Mouse (Mus musculus): ENCODE results near the gene Ptges2. TPM values are rescaled to one million over a fixed set of nuclear protein-coding genes. Genes with fewer than 3 reads are reported as not detected.

Ptges2 gene
- polyA plus RNA-seq, 1 experiment from 2014 or later, result 7.9 TPM

DNA sequence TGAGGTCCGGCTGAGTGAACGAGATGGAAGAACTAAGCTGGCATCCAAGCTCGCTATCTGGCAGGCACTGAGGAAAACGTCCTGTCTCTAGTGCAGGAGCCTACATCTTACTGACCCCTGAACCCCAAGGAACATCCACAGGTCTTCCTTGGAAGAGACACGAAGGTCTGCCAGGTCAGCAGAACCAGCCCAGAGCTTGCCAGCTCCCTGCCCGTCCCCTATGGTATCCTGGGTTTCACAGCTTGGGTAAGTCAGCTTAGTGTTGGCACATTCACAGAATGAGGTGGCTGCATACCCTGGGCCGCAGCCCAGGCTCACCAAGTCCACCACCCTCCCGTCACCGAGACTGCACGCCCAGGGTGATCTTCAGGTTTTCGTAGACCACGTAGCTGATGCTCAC lies 20.1 kb downstream of the Ptges2 start:
- 97% methylated on average over 12 of the region's 12 CpGs for WGBS (ENCODE audit: missing documents)
- no peak overlapping the region for H3K27ac ChIP-seq
- H3K36me3 ChIP-seq (ENCODE audit: inconsistent target), result peaks cover 71% of the 10 kb centered on the region
- H3K4me3 ChIP-seq (ENCODE audit: inconsistent target), result no peak overlapping the region
- H3K79me2 ChIP-seq (ENCODE audit: inconsistent target), result peaks cover 7% of the 10 kb centered on the region; the same call in 1 of the 2 replicates

DNA sequence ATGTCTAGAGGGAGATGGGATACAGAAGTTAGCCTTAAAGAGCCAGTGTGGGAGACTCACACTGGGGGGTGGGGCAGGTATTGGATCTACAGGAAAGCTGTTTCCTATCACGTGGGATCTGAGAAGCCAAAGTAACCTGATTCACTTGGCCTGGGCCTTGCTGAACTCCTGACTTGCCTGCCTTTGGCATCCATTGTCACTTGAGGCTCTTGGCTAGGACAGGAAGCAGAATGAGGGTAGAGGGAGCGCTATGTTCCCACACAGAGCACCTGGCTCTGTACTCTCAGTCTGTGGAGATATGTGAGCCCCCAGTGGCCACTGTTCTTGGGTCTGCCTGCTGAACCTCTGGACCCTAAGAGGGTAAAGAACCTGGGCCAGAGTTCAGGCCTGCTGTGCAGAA lies 20.9 kb downstream of the Ptges2 start:
- peaks cover 14% of the 10 kb centered on the region for H3K79me2 ChIP-seq (ENCODE audit: inconsistent target)
- H3K27ac ChIP-seq, result no peak overlapping the region
- H3K4me3 ChIP-seq (ENCODE audit: inconsistent target), result no peak overlapping the region
- peaks cover 77% of the 10 kb centered on the region for H3K36me3 ChIP-seq (ENCODE audit: inconsistent target)
- WGBS (ENCODE audit: missing documents), result 100% methylated on average over 2 of the region's 2 CpGs

DNA sequence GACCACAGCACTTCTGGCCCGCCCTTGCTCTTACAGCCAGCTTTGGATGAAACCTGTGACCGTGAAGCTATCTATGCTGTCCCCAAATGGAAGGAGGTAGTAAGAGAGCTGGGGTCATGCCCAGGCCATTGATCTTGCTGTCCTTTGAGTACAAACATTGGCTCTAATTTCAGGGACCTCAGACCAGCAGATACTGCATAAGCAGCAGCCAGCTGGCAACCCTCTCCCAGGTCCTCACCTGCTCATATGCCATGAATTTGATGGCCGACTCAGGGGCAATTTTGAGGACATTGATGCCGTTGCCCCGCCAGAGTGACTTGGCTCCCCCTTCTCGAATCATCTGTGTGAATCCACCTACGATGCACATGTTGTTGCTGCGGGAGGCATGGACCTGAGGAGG lies 21.8 kb downstream of the Ptges2 start:
- no peak overlapping the region for H3K27ac ChIP-seq
- WGBS (ENCODE audit: missing documents), result 95% methylated on average over 8 of the region's 8 CpGs
- H3K36me3 ChIP-seq (ENCODE audit: inconsistent target), result peaks cover 77% of the 10 kb centered on the region
- no peak overlapping the region for H3K4me3 ChIP-seq (ENCODE audit: inconsistent target)
- peaks cover 23% of the 10 kb centered on the region for H3K79me2 ChIP-seq (ENCODE audit: inconsistent target)

DNA sequence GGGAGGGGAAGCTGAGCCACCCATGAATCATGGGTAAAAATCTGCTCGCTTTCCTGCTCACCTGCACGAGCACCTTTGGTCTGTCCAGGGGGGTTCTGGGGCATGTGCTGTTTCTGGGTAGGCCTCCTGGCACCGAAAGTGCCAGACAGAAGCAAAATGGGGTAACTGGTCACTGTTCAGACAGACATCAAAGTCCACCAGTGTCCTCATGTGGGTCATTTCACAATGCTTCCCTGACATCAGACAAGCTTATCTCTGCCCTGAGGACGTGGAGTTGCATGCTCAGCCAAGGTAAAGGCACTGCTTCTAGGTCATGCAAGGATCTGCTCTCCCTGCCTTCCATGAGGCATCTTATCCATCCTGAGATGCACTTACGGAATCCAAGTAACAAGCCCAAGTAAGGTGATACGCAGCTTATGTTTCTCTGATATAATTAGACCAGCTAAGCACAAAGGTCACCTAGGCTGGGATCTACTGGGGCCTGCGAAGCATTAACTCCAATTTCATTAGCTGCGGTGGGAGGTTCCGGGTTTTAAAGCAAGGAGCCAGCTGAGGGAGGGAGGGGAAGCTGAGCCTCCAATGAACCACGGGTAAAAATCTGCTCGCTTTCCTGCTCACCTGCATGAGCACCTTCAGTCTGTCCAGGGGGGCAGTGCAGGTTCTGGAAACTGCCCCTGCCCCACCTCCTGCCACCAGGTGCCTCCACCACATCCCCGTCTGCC lies 22.9 kb downstream of the Ptges2 start:
- H3K4me3 ChIP-seq (ENCODE audit: inconsistent target), result no peak overlapping the region
- WGBS (ENCODE audit: missing documents), result 95% methylated on average over 12 of the region's 12 CpGs
- peaks cover 77% of the 10 kb centered on the region for H3K36me3 ChIP-seq (ENCODE audit: inconsistent target)
- no peak overlapping the region for H3K27ac ChIP-seq
- peaks cover 34% of the 10 kb centered on the region for H3K79me2 ChIP-seq (ENCODE audit: inconsistent target)

DNA sequence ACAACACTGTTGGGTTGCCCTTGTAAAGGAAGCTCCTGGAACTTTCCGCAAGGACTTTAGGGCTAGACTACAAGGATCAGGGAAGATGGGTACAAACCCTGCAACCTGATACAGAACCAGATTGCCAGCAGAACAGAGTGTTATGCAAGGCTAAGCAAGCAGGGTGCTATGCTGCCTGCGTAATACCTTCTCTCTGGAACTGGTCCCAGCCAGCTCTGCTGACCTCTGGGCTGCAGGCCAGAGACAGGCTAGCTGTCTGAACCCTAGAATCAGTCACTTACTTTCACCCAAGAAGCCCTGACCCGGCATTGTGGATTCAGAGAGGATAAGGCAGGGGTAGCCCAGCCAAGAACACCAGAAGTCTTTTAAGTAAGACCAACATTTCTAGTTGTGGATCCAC lies 23.7 kb downstream of the Ptges2 start:
- Histone ChIP-seq H3K27ac (no peak overlapping the region), H3K4me3 (ENCODE audit: inconsistent target) (no peak overlapping the region), H3K36me3 (ENCODE audit: inconsistent target) (peaks cover 71% of the 10 kb centered on the region), H3K79me2 (ENCODE audit: inconsistent target) (peaks cover 42% of the 10 kb centered on the region)
- WGBS (ENCODE audit: missing documents), result 95% methylated on average over 3 of the region's 3 CpGs

- H3K4me3 ChIP-seq (ENCODE audit: inconsistent target), result no peak overlapping the region
- H3K79me2 ChIP-seq (ENCODE audit: inconsistent target), result peaks cover 50% of the 10 kb centered on the region
- WGBS (ENCODE audit: missing documents), result 98% methylated on average over 12 of the region's 12 CpGs
- H3K36me3 ChIP-seq (ENCODE audit: inconsistent target), result peaks cover 63% of the 10 kb centered on the region
- no peak overlapping the region for H3K27ac ChIP-seq
These were observed 24.4 kb downstream of the Ptges2 start for GRCm38 (mm10) chr2:32420066-32420608.

GRCm38 (mm10) chr2:32420647-32421046 lies 25.0 kb downstream of the Ptges2 start:
- peaks cover 58% of the 10 kb centered on the region for H3K36me3 ChIP-seq (ENCODE audit: inconsistent target)
- 92% methylated on average over 6 of the region's 6 CpGs for WGBS (ENCODE audit: missing documents)
- H3K4me3 ChIP-seq (ENCODE audit: inconsistent target), result no peak overlapping the region
- H3K27ac ChIP-seq, result no peak overlapping the region
- peaks cover 55% of the 10 kb centered on the region for H3K79me2 ChIP-seq (ENCODE audit: inconsistent target)

DNA sequence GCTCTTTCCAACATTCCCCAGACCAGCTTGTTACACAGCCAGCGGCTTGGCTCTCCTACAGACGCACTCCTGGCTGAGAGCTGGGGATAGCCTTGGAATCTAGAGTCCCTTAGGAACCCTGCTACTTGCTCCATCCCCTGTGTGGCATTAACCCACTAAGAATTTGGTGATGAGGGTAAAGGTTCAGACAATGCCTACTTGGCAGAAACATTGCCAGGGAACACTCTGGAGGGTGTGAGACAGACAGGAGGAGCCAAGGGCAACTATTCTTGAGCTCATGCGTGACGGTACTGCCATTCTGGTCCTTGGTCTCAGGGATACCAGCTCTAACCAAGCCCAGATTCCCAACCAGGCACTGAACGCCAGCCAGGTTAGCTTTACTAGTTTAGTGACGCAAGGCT lies 26.2 kb downstream of the Ptges2 start:
- 94% methylated on average over 6 of the region's 6 CpGs for WGBS (ENCODE audit: missing documents)
- Histone ChIP-seq H3K36me3 (ENCODE audit: inconsistent target) (peaks cover 46% of the 10 kb centered on the region), H3K4me3 (ENCODE audit: inconsistent target) (no peak overlapping the region), H3K79me2 (ENCODE audit: inconsistent target) (peaks cover 67% of the 10 kb centered on the region), H3K27ac (no peak overlapping the region)

- Histone ChIP-seq H3K79me2 (ENCODE audit: inconsistent target) (peaks cover 86% of the 10 kb centered on the region), H3K36me3 (ENCODE audit: inconsistent target) (peaks cover 28% of the 10 kb centered on the region), H3K27ac (peak overlapping the region; percentile 29; the same call in 1 of the 2 replicates), H3K4me3 (ENCODE audit: inconsistent target) (peak overlapping the region; percentile 18)
- WGBS (ENCODE audit: missing documents), result 8% methylated on average over 14 of the region's 14 CpGs
These were observed 28.0 kb downstream of the Ptges2 start for GRCm38 (mm10) chr2:32423481-32424331.

DNA sequence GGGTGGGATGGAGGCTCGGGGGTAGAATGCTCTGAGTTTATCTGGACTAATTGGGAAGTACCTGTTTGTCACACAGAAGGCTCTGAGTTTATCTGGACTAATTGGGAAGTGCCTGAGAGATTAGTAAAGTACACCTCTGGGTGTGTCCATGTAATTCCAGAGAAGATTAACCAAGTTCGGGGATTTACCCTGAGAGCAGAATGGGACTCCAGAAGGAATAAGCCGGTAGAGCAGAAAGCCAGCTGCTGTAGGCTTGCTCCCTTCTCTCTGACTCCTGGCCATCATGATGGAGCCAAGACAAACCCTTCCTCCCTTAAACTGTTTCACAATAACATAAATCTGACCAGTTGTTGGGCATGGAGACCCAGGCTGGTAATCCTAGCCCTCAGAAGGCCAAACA lies 29.1 kb downstream of the Ptges2 start:
- Histone ChIP-seq H3K36me3 (ENCODE audit: inconsistent target) (peaks cover 17% of the 10 kb centered on the region), H3K4me3 (ENCODE audit: inconsistent target) (no peak overlapping the region), H3K27ac (peak overlapping the region; percentile 12; the same call in 1 of the 2 replicates), H3K79me2 (ENCODE audit: inconsistent target) (peaks cover 97% of the 10 kb centered on the region)
- WGBS (ENCODE audit: missing documents), result 85% methylated on average over 3 of the region's 3 CpGs

DNA sequence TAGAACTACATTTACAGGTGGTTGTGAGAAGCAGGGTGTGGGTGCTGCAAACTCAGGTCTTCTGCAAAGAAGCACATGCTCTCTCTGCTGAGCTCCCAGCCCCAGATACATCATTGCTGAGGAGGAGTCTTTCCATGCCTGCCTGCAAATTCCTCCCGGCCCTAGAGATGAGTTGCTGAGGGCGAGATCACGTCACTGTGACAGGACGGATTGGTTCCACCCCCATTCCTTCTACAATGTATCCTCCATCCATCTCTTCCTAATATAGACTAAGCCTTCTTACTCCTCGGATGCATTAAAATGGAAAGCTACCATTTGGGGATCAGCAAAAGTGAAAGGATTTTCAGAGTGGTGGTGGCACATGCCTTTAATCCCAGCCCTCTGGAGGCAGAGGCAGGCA lies 29.9 kb downstream of the Ptges2 start:
- H3K4me3 ChIP-seq (ENCODE audit: inconsistent target), result no peak overlapping the region

GRCm38 (mm10) chr2:32426141-32426540 lies 30.4 kb downstream of the Ptges2 start:
- H3K27ac ChIP-seq, result no peak overlapping the region
- 100% methylated on average over 1 of the region's 1 CpGs for WGBS (ENCODE audit: missing documents)
- no peak overlapping the region for H3K4me3 ChIP-seq (ENCODE audit: inconsistent target)
- peaks cover 100% of the 10 kb centered on the region for H3K79me2 ChIP-seq (ENCODE audit: inconsistent target)
- H3K36me3 ChIP-seq (ENCODE audit: inconsistent target), result peaks cover 3% of the 10 kb centered on the region; the same call in 1 of the 2 replicates

More for the DNA sequence above, 29.9 kb downstream of the Ptges2 start:
- H3K79me2 ChIP-seq (ENCODE audit: inconsistent target), result peaks cover 100% of the 10 kb centered on the region
- WGBS (ENCODE audit: missing documents), result 94% methylated on average over 5 of the region's 5 CpGs
- H3K36me3 ChIP-seq (ENCODE audit: inconsistent target), result peaks cover 9% of the 10 kb centered on the region; the same call in 1 of the 2 replicates
- H3K27ac ChIP-seq, result no peak overlapping the region

DNA sequence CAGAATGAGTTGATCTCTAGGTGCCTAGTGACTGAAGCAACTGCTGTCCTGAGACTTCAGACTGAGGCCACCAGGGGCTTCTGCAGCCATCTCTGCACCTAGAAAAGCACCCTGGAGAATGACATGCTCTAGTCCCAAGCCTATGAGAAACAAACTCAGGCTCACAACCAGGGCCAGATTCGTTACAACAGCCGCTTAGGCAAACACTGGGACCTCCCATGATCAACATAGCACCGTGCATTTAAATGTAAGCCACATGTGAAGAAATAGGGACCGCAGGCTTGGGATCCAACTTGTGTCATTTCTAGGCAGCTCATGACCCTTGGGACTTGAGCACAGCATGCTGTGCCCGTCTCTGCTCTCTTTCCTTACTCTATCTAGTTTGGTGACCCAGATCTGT lies 32.0 kb downstream of the Ptges2 start:
- WGBS (ENCODE audit: missing documents), result 84% methylated on average over 5 of the region's 5 CpGs
- H3K79me2 ChIP-seq (ENCODE audit: inconsistent target), result peaks cover 100% of the 10 kb centered on the region
- H3K36me3 ChIP-seq (ENCODE audit: inconsistent target), result no peaks in the 10 kb centered on the region
- H3K27ac ChIP-seq, result no peak overlapping the region
- no peak overlapping the region for H3K4me3 ChIP-seq (ENCODE audit: inconsistent target)

- peaks cover 100% of the 10 kb centered on the region for H3K79me2 ChIP-seq (ENCODE audit: inconsistent target)
- no peaks in the 10 kb centered on the region for H3K36me3 ChIP-seq (ENCODE audit: inconsistent target)
- H3K4me3 ChIP-seq (ENCODE audit: inconsistent target), result no peak overlapping the region
- 29% methylated on average over 8 of the region's 8 CpGs for WGBS (ENCODE audit: missing documents)
- peak overlapping the region; percentile 7; the same call in 1 of the 2 replicates for H3K27ac ChIP-seq
These were observed 32.6 kb downstream of the Ptges2 start for GRCm38 (mm10) chr2:32428262-32428722.
